Mouse (Mus musculus) thymus, postnatal 25 days (tissue): ENCODE results near the gene Tnfrsf17.
"Not testable (repeated sequence)": the region's sequence is repeated elsewhere in the genome, so short reads cannot be mapped to it uniquely, and the experiment has no call there.

ENCODE experiments used
- DNase-seq: peaks from one replicate; pipeline ENCODE4 v3.0.0; 2022

Tnfrsf17 gene

GRCm38 (mm10) chr16:11313512-11313911, at the start of gene Tnfrsf17:
Tnfrsf17 (plus strand) TSS chr16:11313812.
- DNase-seq = no peak

DNA sequence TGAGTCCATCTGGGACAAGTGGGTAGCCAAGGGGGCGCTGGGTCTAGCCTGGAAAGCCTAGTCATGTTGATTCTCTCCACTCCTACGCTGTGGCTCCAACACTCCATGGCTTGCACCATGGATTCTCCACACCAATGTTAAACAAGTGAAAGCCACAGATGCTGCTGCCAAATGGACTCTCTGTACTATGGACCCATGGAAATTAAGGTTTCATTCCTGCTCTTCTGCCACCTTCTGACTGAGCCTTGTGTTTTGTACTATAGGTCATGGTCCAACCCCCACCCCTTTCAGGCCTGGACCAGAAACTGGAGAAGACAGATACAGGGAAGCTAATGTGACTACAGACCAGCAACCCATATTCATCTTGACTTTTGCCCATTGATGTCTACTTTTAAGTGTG, 47.1 kb upstream of the Tnfrsf17 start:
- DNase-seq = no peak

- DNase-seq = no peak
These were observed 43.8 kb upstream of the Tnfrsf17 start for GRCm38 (mm10) chr16:11269808-11270207.

DNA sequence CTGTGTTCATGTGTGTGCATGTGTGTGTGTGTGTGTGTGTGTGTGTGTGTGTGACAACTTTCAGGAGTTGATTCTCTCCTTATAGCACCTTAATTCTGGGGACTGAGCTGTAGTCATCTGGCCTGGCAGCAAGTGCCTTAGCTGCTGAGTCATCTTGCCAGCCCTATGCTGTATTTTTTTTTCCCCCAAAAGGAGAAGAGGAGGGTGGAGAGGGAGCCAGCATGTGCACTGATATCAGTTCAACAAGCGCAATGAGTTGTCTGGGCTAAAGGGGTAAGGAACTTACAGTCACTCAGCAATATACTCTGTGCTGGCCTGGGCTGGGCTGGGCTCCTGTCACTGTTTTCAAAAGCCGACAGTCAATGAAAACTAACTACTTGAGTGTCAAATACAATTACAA, 43.0 kb upstream of the Tnfrsf17 start:
- DNase-seq = no peak

DNA sequence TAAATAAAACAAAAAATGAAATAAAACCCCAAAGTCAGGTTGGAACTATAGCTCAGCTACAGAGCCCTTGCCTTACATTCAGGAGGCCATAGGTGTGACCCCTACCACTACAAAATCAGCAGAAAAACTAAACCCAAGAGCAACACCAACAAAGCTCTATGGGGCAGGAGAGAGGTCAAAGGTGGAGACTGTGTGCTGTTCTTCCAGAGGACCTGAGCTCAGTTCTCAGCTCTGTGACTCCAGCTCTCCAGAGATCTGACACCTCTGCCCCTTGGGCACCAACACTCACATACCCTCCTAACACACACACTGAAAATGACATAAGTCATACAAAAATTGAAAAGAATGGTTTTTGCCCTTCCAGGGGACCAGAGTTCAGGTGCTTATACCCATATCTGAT, 42.5 kb upstream of the Tnfrsf17 start:
- no peak for DNase-seq

- no peak for DNase-seq
These were observed 36.7 kb upstream of the Tnfrsf17 start for GRCm38 (mm10) chr16:11276888-11277287.

GRCm38 (mm10) chr16:11278778-11279177, 34.8 kb upstream of the Tnfrsf17 start:
- DNase-seq = no peak

DNA sequence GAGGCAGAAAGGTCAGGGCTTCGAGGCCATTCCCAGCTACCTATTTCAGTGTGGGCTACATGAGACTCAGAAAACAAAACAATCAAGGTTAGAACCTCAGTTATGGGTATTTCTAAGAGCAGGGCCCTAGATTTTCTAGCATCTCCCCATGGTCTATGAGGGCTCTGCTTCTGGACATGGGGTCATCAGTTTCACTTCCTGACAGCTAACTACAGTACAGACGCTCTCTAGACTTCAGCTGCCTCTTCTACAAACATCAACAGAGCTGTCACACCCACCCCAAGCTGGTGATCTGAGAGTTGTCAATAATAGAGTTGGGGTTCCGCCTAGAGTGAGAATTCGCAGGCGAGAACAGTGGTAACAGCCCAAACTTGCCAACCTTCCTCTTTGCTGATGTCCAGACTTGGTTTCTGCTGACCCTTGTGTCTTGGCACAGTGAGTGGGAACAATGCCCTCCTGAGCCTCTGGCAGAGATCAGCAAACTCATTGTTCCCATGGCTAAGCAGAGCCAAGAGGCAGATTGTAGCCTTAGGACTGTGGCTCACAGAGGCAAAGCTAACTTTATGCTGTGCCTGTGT, 30.9 kb upstream of the Tnfrsf17 start:
- no peak for DNase-seq

- no peak for DNase-seq
These were observed 28.7 kb upstream of the Tnfrsf17 start for GRCm38 (mm10) chr16:11284881-11285280.

DNA sequence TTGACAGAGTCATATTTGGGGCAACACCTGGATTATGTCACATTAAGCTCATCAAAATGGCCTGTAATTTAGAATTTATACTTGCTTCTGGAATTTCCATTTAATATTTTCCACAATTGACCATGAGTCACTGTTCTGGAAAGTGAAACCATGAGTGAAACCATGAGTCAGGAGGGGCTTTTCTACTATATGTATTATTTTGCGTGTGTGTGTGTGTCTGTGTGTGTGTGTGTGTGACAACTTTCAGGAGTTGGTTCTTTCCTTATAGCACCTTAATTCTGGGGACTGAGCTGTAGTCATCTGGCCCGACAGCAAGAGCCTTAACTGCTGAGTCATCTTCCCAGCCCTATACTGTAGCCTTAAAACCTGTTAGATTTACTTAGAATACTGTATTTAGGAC, 27.7 kb upstream of the Tnfrsf17 start:
- no peak for DNase-seq

GRCm38 (mm10) chr16:11288873-11289272, 24.7 kb upstream of the Tnfrsf17 start:
- DNase-seq = not testable (repeated sequence)

- not testable (repeated sequence) for DNase-seq
These were observed 18.0 kb upstream of the Tnfrsf17 start for GRCm38 (mm10) chr16:11295583-11295982.

- DNase-seq = peak; percentile 21
These were observed 15.9 kb upstream of the Tnfrsf17 start for GRCm38 (mm10) chr16:11297700-11298099.

DNA sequence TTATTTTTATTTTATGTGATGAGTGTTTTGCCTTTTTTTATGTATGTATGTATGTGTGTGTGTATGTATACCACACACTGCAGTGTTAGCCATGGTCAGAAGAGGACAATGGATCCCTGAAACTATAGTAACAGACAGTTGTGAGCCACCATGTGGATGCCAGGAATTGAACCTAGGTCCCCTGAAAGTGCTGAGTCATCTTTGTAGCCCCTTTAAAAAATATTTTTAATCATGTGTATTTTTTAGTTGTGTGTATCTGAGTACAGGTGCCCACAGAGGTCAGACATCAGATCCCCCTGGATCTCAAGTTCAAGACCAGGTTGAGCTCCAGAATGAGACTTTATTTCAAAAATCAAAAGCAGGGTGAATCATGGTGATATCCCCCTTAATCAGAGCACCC, 9.9 kb upstream of the Tnfrsf17 start:
- DNase-seq = no peak

DNA sequence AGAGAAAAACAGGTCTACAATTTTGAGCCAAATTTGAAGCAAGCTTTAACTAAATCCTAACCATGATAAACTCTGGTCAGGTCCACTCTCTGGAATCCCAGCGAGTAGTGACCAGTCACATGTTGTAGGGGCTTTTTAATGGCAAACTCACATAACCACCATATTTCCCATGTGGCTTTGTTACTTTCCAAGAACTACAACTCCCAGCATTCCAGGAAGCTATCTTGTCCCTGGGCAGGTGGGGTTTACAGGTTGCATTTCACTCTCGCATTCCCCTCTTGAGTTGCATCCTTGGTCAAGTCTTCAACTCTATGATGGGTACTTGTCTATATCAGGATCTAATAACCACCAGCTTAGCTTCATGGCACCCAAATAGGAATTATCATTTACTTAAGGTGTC, 8.1 kb upstream of the Tnfrsf17 start:
- no peak for DNase-seq

DNA sequence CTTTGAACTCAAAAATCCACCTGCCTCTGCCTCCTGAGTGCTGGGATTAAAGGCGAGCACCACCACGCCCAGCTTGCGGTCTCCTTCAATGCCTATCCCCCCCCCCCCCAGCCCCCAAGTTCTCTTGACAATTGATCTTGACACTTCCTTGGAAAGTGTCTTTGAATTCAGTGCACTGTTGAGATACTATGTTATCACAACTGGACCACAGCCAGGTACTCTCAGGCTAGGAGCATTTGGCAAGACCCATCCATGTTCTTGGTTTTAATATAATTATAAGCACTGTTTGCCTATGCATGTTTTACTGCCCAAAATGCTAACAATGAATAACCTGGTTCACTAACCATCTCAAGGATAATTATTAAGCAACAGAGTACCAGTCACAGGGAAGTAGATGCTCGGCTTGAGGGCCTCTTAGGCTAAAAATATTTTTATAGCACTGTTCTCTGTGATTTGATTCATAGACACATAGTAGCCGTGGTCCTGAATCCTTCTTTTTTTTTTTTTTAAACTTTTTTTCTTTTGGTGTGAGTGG, 2.2 kb downstream of the Tnfrsf17 start:
- no peak for DNase-seq

DNA sequence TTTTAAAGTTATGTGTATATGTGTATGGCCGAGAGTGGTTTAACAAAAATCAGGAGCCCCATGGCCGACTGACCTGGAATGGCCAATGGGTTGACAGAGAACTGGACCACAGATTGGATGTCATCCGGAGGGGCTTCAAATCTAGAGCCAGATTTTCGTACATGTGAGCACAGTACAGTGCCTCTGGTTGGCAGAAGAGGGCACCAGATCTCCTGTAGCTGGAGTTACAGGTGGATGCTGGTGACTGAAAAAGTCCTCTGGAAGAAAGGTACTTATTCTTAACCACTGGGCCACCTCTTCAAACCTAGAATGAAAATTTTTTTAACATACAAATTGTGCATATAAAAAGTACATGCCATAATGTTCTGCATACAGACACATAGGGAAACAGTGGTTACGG, 3.1 kb downstream of the Tnfrsf17 start:
- DNase-seq = peak; percentile 6

GRCm38 (mm10) chr16:11317324-11317723, 3.7 kb downstream of the Tnfrsf17 start:
- DNase-seq = peak; percentile 26

DNA sequence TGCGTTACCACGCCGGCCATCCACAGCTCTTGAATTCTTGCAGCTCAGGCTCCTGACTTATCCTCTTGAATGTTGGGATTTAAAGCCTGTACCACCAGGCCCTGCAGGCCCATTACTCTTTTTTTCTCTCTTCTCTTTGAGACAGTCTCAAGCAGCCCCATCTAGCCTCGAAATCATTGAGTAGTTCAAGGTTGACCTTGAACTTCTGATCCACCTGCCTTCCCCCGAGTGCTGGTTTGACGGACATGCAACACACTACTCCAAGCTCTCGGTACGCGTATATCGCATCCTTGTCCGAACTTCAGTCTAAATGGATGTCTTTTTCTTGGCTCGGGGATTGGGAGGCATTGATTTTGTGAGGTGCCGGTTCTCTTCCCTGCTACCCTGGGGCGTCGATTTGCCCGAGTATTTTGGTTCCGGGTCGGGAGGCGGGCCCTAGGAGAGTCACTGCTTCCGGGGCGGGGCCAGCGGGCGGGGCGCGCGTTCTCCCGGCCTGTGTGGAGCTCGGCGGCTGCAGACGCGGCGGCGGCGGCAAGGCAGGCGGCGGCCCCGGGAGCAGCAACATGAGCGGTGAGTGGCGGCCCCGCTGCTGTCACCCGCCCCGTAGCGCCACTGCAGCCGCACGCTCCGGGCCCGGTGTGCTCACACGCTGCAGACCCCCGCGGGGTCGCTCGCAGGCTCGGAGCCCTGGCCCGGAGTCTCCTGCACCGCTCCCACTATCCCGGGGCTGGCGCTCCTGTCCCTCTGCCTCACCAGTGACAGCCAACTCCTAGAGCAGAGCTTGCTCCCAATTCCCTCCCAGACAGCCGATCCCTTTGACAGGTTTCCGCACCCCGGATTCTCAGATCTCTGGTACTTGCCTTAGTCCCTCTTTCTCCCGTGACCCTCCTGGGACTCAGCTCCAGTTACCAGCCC, 9.1 kb downstream of the Tnfrsf17 start, which contains the start of gene Snx29:
Snx29 (plus strand) TSS at position 500 of the 915 bp plus-strand sequence.
- DNase-seq = peak; percentile 99

DNA sequence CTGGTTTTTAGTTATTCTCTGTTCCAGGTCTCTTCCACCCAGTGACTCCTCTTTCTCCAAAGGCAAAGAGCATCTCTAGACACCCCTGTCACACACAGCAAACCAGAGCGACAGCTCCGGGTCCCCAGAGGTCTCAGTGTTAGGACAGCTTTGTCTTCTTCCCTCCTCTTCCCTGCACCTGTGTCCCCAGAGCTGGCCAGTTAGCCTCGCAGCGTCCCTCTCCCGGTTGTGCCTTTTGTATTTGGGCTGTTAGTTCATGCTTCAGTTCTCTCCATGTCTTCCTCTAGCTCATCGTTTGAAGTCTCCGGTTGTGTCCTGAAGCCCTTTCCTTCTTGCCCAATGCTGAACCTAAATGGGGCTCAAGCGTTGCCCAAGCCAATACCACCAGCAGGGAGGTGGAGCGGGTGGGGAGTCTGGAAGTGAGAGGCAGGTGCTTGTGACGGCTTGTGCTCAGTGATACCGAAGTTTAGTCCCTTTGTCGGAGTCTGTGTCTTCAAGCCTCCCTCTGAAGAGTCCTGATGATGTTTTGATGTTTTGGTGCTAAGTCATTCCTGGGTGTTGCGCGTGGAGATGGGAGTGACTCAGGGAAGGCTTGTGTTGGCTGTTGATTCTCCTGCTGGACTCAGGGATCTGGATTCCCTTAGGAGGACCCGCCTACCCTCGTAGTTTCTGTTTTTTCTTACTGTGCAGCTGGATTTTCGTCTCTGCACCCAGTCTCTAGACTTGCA, 9.9 kb downstream of the Tnfrsf17 start:
- DNase-seq = peak; percentile 16

GRCm38 (mm10) chr16:11330081-11330800, 16.6 kb downstream of the Tnfrsf17 start:
- DNase-seq = no peak

DNA sequence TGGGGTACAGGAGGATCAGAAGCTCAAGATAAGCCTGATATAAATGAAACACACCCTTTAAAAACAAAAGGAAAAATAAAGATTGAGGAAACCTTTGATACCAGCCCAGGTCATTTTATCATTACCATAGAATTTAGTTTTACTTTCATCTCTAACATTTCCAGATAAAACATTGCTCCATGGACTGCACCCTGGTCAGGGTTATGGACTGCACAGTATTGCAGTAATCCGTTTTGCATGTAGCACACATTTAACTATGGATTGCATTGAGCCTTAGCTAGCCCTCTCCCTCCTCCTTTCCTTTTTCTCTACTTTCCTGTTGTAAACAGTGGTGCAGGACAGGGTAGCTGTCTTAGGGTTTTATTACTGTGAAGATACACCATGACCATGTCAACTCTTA, 17.4 kb downstream of the Tnfrsf17 start:
- DNase-seq = no peak
